Mouse (Mus musculus) lung, adult 2 months (tissue): ENCODE data around the gene Olfr263.

ENCODE experiments used
- CTCF ChIP-seq: fragments of 200-500 bp; IDR thresholded peaks from 2 replicates; pipeline ENCODE4 v1.5.1; 2011; ENCODE audit warnings: mild to moderate bottlenecking, low read length, control low read depth; ENCODE audit not compliant: insufficient read depth
- POLR2A ChIP-seq: fragments of 200-500 bp; IDR thresholded peaks from 2 replicates; pipeline ENCODE4 v1.6.1; 2011; ENCODE audit warnings: low read depth, mild to moderate bottlenecking, control low read depth, low read length, borderline replicate concordance; ENCODE audit errors: extremely low read depth

- TF ChIP-seq POLR2A: no peak
- TF ChIP-seq CTCF: no peak
These were observed 32.2 kb downstream of the Olfr263 start for GRCm38 (mm10) chr13:21161591-21161990.
